Mouse (Mus musculus) liver, postnatal 0 days (tissue): ENCODE measurements around the gene Upk2. TPM values are rescaled to one million over a fixed set of nuclear protein-coding genes. Genes with fewer than 3 reads are reported as not detected.

Experiments used
- ATAC-seq: fragments of 200-750 bp; cut with Nextera tagmentation; 2 replicates; pipeline ENCODE4 v1.8.0; 2017; ENCODE audit warnings: mild to moderate bottlenecking, moderate library complexity
- DNase-seq: peaks from one replicate; pipeline ENCODE4 v3.0.0-alpha.2; 2016
- H3K27ac ChIP-seq: fragments of 300-500 bp; sonication (generic); 2 replicates; pipeline ENCODE4 v1.5.1; 2014; ENCODE audit warnings: antibody characterized with exemption, moderate library complexity, mild to moderate bottlenecking, low read depth
- H3K27me3 ChIP-seq: fragments of 300-500 bp; sonication (generic); 2 replicates; pipeline ENCODE4 v1.6.1; 2014; ENCODE audit warnings: low read length, control low read depth, mixed read lengths; ENCODE audit not compliant: insufficient read depth
- H3K36me3 ChIP-seq: fragments of 300-500 bp; sonication (generic); replicated peaks from 2 replicates; pipeline ENCODE4 v1.6.1; 2014; ENCODE audit warnings: mild to moderate bottlenecking, control low read depth, low read length, moderate library complexity, mixed read lengths; ENCODE audit not compliant: insufficient read depth
- H3K4me1 ChIP-seq: fragments of 300-500 bp; sonication (generic); 2 replicates; pipeline ENCODE4 v1.6.1; 2014; ENCODE audit warnings: antibody characterized with exemption, mild to moderate bottlenecking, control low read depth; ENCODE audit not compliant: insufficient read depth
- H3K4me2 ChIP-seq: fragments of 300-500 bp; sonication (generic); 2 replicates; pipeline ENCODE4 v1.6.1; 2014; ENCODE audit warnings: low read depth, mild to moderate bottlenecking, low read length, moderate library complexity, mixed read lengths
- H3K4me3 ChIP-seq: fragments of 300-500 bp; sonication (generic); 2 replicates; pipeline ENCODE4 v1.5.1; 2014; ENCODE audit warnings: low read depth, low read length
- H3K9ac ChIP-seq: fragments of 300-500 bp; sonication (generic); replicated peaks from 2 replicates; pipeline ENCODE4 v1.6.1; 2014; ENCODE audit warnings: mild to moderate bottlenecking, moderate library complexity
- H3K9me3 ChIP-seq: fragments of 300-500 bp; sonication (generic); 2 replicates; pipeline ENCODE4 v1.6.1; 2016; ENCODE audit warnings: mild to moderate bottlenecking, control low read depth, low read length, mixed read lengths
- CTCF ChIP-seq: sonication (generic); IDR thresholded peaks from 2 replicates; pipeline ENCODE4 v1.5.1; 2016; ENCODE audit warnings: antibody characterized with exemption, low read depth
- EP300 ChIP-seq: IDR thresholded peaks from 2 replicates; pipeline ENCODE4 v1.6.1; 2016; ENCODE audit warnings: antibody characterized with exemption, low read depth, mild to moderate bottlenecking
- WGBS: fragments of 180-500 bp; shearing (Covaris S2); extraction: QIAGEN DNeasy Blood & Tissue Kit; methylation state at CpG from one replicate; pipeline ENCODE4 v1.1.7; 2014; ENCODE audit not compliant: insufficient replicate concordance; 5-methylcytosine and 5-hydroxymethylcytosine counted together
- polyA plus RNA-seq: library from polyadenylated mRNA; unstranded; fragments of >200 nt; fragmentation: Nextera tagmentation; extraction: Ambion mirVana; gene quantifications from 2 replicates; pipeline ENCODE4 v1.2.1, GENCODE M21; 2015

Upk2 gene
- polyA plus RNA-seq, 1 experiment from 2014 or later: not detected

- H3K4me2 ChIP-seq: peak overlapping the region; percentile 92
- peak overlapping the region; percentile 23; the same call in 1 of the 2 replicates for H3K9ac ChIP-seq
- TF ChIP-seq CTCF: no peak
- TF ChIP-seq EP300: no peak
- DNase-seq (no peak), ATAC-seq (no peak)
- 52% methylated on average over 6 of the region's 6 CpGs for WGBS
- H3K27me3 ChIP-seq: 0 out of 2 replicates have a peak, but pooled peaks cover 3% of the 10 kb centered on the region
- no peaks in the 10 kb centered on the region for H3K36me3 ChIP-seq
- H3K9me3 ChIP-seq: no peaks in the 10 kb centered on the region
- peak overlapping the region; percentile 97 for H3K27ac ChIP-seq
- H3K4me1 ChIP-seq: peaks cover 50% of the 10 kb centered on the region
- peak overlapping the region; percentile 70 for H3K4me3 ChIP-seq
These were observed 30.3 kb upstream of the Upk2 start for GRCm38 (mm10) chr9:44485105-44485515.

- WGBS: 33% methylated on average over 7 of the region's 7 CpGs
- Histone ChIP-seq H3K36me3 (no peaks in the 10 kb centered on the region), H3K9ac (peak overlapping the region; percentile 85), H3K27me3 (peaks cover 3% of the 10 kb centered on the region; the same call in 1 of the 2 replicates), H3K4me3 (peak overlapping the region; percentile 70), H3K27ac (peak overlapping the region; percentile 80), H3K4me2 (peak overlapping the region; percentile 92), H3K9me3 (no peaks in the 10 kb centered on the region), H3K4me1 (peaks cover 55% of the 10 kb centered on the region)
- DNase-seq (no peak), ATAC-seq (no peak)
- no peak for TF ChIP-seq CTCF
- TF ChIP-seq EP300: no peak
These were observed 29.7 kb upstream of the Upk2 start for GRCm38 (mm10) chr9:44484311-44485104.

- Histone ChIP-seq H3K9me3 (no peaks in the 10 kb centered on the region), H3K27ac (peak overlapping the region; percentile 80), H3K4me1 (peaks cover 61% of the 10 kb centered on the region), H3K4me2 (peak overlapping the region; percentile 92), H3K9ac (peak overlapping the region; percentile 85), H3K36me3 (no peaks in the 10 kb centered on the region), H3K4me3 (peak overlapping the region; percentile 70), H3K27me3 (peaks cover 12% of the 10 kb centered on the region; the same call in 1 of the 2 replicates)
- peak; percentile 50 for DNase-seq
- WGBS: under 1% methylated on average over 12 of the region's 12 CpGs
- ATAC-seq: peak; percentile 20; the same call in 1 of the 2 replicates
- TF ChIP-seq CTCF (no peak), EP300 (no peak)
These were observed 28.8 kb upstream of the Upk2 start for GRCm38 (mm10) chr9:44483510-44484044.

GRCm38 (mm10) chr9:44483041-44483509, 28.3 kb upstream of the Upk2 start:
- Histone ChIP-seq H3K27me3 (peaks cover 12% of the 10 kb centered on the region; the same call in 1 of the 2 replicates), H3K9me3 (no peaks in the 10 kb centered on the region), H3K9ac (peak overlapping the region; percentile 85), H3K4me1 (peaks cover 61% of the 10 kb centered on the region), H3K4me3 (peak overlapping the region; percentile 70), H3K36me3 (no peaks in the 10 kb centered on the region), H3K27ac (peak overlapping the region; percentile 80), H3K4me2 (peak overlapping the region; percentile 92)
- ATAC-seq (no peak), DNase-seq (no peak)
- WGBS: under 1% methylated on average over 38 of the region's 39 CpGs
- no peak for TF ChIP-seq EP300
- TF ChIP-seq CTCF: no peak

- Histone ChIP-seq H3K27me3 (peaks cover 12% of the 10 kb centered on the region; the same call in 1 of the 2 replicates), H3K27ac (peak within 1 kb of the TSS; percentile 80), H3K9me3 (no peaks in the 10 kb centered on the region), H3K4me1 (peaks cover 61% of the 10 kb centered on the region), H3K4me2 (peak within 1 kb of the TSS; percentile 92), H3K9ac (peak within 1 kb of the TSS; percentile 85), H3K36me3 (no peaks in the 10 kb centered on the region), H3K4me3 (peak within 1 kb of the TSS; percentile 70)
- TF ChIP-seq EP300: no peak
- TF ChIP-seq CTCF: peak; percentile 70
- WGBS: under 1% methylated on average over 31 of the region's 31 CpGs
- DNase-seq (peak; percentile 88), ATAC-seq (peak; percentile 60)
These were observed 27.8 kb upstream of the Upk2 start, which contains the start of gene Bcl9l for GRCm38 (mm10) chr9:44482552-44482951. Bcl9l (plus strand) TSS chr9:44482825.

- WGBS: 14% methylated on average over 3 of the region's 3 CpGs
- TF ChIP-seq EP300 (no peak), CTCF (no peak)
- H3K4me2 ChIP-seq: peak overlapping the region; percentile 92
- peaks cover 64% of the 10 kb centered on the region for H3K4me1 ChIP-seq
- no peaks in the 10 kb centered on the region for H3K36me3 ChIP-seq
- DNase-seq (no peak), ATAC-seq (no peak)
- H3K9me3 ChIP-seq: no peaks in the 10 kb centered on the region
- H3K9ac ChIP-seq: no peak overlapping the region
- peaks cover 12% of the 10 kb centered on the region; the same call in 1 of the 2 replicates for H3K27me3 ChIP-seq
- 0 out of 2 replicates have a peak overlapping the region, but pooled peaks have one; percentile 80 for H3K27ac ChIP-seq
- peak overlapping the region; percentile 70 for H3K4me3 ChIP-seq
These were observed 27.3 kb upstream of the Upk2 start for GRCm38 (mm10) chr9:44482112-44482511.
